Mouse (Mus musculus) kidney, adult 2 months (tissue): ENCODE data around the gene Gsn. TPM values are rescaled to one million over a fixed set of nuclear protein-coding genes. Genes with fewer than 3 reads are reported as not detected.

ENCODE experiments used
- DNase-seq: peaks from one replicate; pipeline ENCODE4 v3.0.0; 2021
- H3K27ac ChIP-seq: fragments of 200-500 bp; 2 replicates; pipeline ENCODE4 v1.5.1; 2012; ENCODE audit warnings: low read depth, low read length, control low read depth, inconsistent platforms; ENCODE audit not compliant: insufficient read depth
- H3K27me3 ChIP-seq: fragments of 200-500 bp; replicated peaks from 2 replicates; pipeline ENCODE4 v1.6.1; 2012; ENCODE audit warnings: mild to moderate bottlenecking, moderate library complexity, low read length, inconsistent platforms; ENCODE audit not compliant: control insufficient read depth, insufficient read depth
- H3K36me3 ChIP-seq: fragments of 200-500 bp; 2 replicates; pipeline ENCODE4 v1.6.1; 2012; ENCODE audit warnings: mild to moderate bottlenecking, moderate library complexity, low read length, inconsistent platforms; ENCODE audit not compliant: control insufficient read depth, insufficient read depth
- H3K4me1 ChIP-seq: fragments of 200-500 bp; 2 replicates; pipeline ENCODE4 v1.6.1; 2011; ENCODE audit warnings: low read length; ENCODE audit not compliant: control insufficient read depth, insufficient read depth
- H3K4me3 ChIP-seq: fragments of 200-500 bp; 2 replicates; pipeline ENCODE4 v1.5.1; 2011; ENCODE audit warnings: mild to moderate bottlenecking, low read depth, low read length, control low read depth; ENCODE audit not compliant: insufficient read depth
- CTCF ChIP-seq: fragments of 200-500 bp; conservative IDR thresholded peaks from 2 replicates; pipeline ENCODE4 v1.5.1; 2011; ENCODE audit warnings: low read depth, mild to moderate bottlenecking, control low read depth, low read length, moderate library complexity, mixed read lengths; ENCODE audit not compliant: insufficient read depth, insufficient read length
- POLR2A ChIP-seq: fragments of 200-500 bp; IDR thresholded peaks from one replicate; pipeline ENCODE4 v1.6.1; 2011; ENCODE audit warnings: low read depth, low read length, control low read depth
- WGBS: fragments of 180-500 bp; shearing (Covaris S2); methylation state at CpG from one replicate; pipeline ENCODE4 v1.1.7; 2018; 5-methylcytosine and 5-hydroxymethylcytosine counted together
- polyA plus RNA-seq: library from polyadenylated mRNA; depleted of rRNA; stranded (reverse); fragments of >200 nt; gene quantifications from 2 replicates; pipeline ENCODE4 v1.2.3, GENCODE M21; 2012

The Gsn gene
- polyA plus RNA-seq, 1 experiment, result 269 TPM

GRCm38 (mm10) chr2:35288758-35289635, 32.8 kb downstream of the Gsn start:
- H3K27ac ChIP-seq, result no peak overlapping the region
- DNase-seq, result peak; percentile 75
- no peak overlapping the region for H3K4me3 ChIP-seq
- whole genome bisulfite sequencing, result 45% methylated on average over 13 of the region's 13 CpGs
- no peaks in the 10 kb centered on the region for H3K27me3 ChIP-seq
- no peaks in the 10 kb centered on the region for H3K36me3 ChIP-seq
- no peaks in the 10 kb centered on the region for H3K4me1 ChIP-seq
- TF ChIP-seq CTCF (peak; percentile 86), POLR2A (no peak)

- no peaks in the 10 kb centered on the region for H3K4me1 ChIP-seq
- H3K4me3 ChIP-seq, result no peak overlapping the region
- WGBS, result 19% methylated on average over 3 of the region's 3 CpGs
- DNase-seq, result peak; percentile 56
- no peak overlapping the region for H3K27ac ChIP-seq
- H3K36me3 ChIP-seq, result no peaks in the 10 kb centered on the region
- TF ChIP-seq POLR2A (no peak), CTCF (peak; percentile 41)
- H3K27me3 ChIP-seq, result no peaks in the 10 kb centered on the region
Measured at GRCm38 (mm10) chr2:35291856-35292255, 35.7 kb downstream of the Gsn start.

- Histone ChIP-seq H3K4me1 (no peaks in the 10 kb centered on the region), H3K36me3 (no peaks in the 10 kb centered on the region), H3K4me3 (no peak overlapping the region), H3K27ac (no peak overlapping the region), H3K27me3 (no peaks in the 10 kb centered on the region)
- TF ChIP-seq CTCF, result no peak
- no peak for TF ChIP-seq POLR2A
- WGBS, result 85% methylated on average over 3 of the region's 3 CpGs
- DNase-seq, result no peak
Measured at GRCm38 (mm10) chr2:35292700-35293099, 36.5 kb downstream of the Gsn start.

- 89% methylated on average over 8 of the region's 8 CpGs for WGBS
- DNase-seq, result no peak
- Histone ChIP-seq H3K4me1 (no peaks in the 10 kb centered on the region), H3K36me3 (no peaks in the 10 kb centered on the region), H3K27me3 (no peaks in the 10 kb centered on the region), H3K4me3 (no peak overlapping the region), H3K27ac (no peak overlapping the region)
- TF ChIP-seq CTCF, result no peak
- TF ChIP-seq POLR2A, result no peak
Measured at GRCm38 (mm10) chr2:35293291-35293690, 37.1 kb downstream of the Gsn start.

GRCm38 (mm10) chr2:35297703-35298332, 41.6 kb downstream of the Gsn start:
- Histone ChIP-seq H3K36me3 (no peaks in the 10 kb centered on the region), H3K4me3 (no peak overlapping the region), H3K27ac (no peak overlapping the region), H3K4me1 (no peaks in the 10 kb centered on the region), H3K27me3 (no peaks in the 10 kb centered on the region)
- WGBS, result 23% methylated on average over 15 of the region's 15 CpGs
- peak; percentile 75 for DNase-seq
- TF ChIP-seq POLR2A (no peak), CTCF (peak; percentile 99)

GRCm38 (mm10) chr2:35299437-35299836, 43.3 kb downstream of the Gsn start:
- Histone ChIP-seq H3K27me3 (no peaks in the 10 kb centered on the region), H3K4me3 (no peak overlapping the region), H3K36me3 (no peaks in the 10 kb centered on the region), H3K4me1 (no peaks in the 10 kb centered on the region), H3K27ac (no peak overlapping the region)
- 80% methylated on average over 2 of the region's 2 CpGs for WGBS
- no peak for DNase-seq
- no peak for TF ChIP-seq POLR2A
- TF ChIP-seq CTCF, result no peak

- Histone ChIP-seq H3K4me3 (no peak overlapping the region), H3K36me3 (no peaks in the 10 kb centered on the region), H3K4me1 (no peaks in the 10 kb centered on the region), H3K27ac (no peak overlapping the region), H3K27me3 (no peaks in the 10 kb centered on the region)
- peak; percentile 13 for DNase-seq
- TF ChIP-seq POLR2A (no peak), CTCF (no peak)
- WGBS, result 67% methylated on average over 13 of the region's 13 CpGs
Measured at GRCm38 (mm10) chr2:35302049-35302885, 46.1 kb downstream of the Gsn start.
